In genomic region chr17:4913001-4913400, GRCm38 (mm10) we compare ENCODE assay signal across 27 mouse cellular contexts.
"Had no signal": no experiment of that assay in that cellular context is flagged by ENCODE, and none has a peak within 500 bp of the region (broad histone marks: within the 10 kb centered on the region; RNA-seq: fewer than 3 reads in every experiment).

No protein-coding gene starts in this region.

- ATAC-seq: forebrain, postnatal 0 days; hindbrain, postnatal 0 days; intestine, embryonic 15.5 days; liver, embryonic 12.5 days had no signal

- H3K27me3 ChIP-seq: heart, embryonic 13.5 days; heart, embryonic 15.5 days; hindbrain, embryonic 13.5 days; hindbrain, embryonic 15.5 days; intestine, embryonic 15.5 days; kidney, embryonic 15.5 days; limb, embryonic 13.5 days; limb, embryonic 15.5 days had no signal

- H3K9ac ChIP-seq: forebrain, postnatal 0 days; heart, embryonic 13.5 days; heart, embryonic 15.5 days; hindbrain, embryonic 13.5 days; hindbrain, embryonic 15.5 days; intestine, embryonic 15.5 days; kidney, embryonic 15.5 days; limb, embryonic 13.5 days; limb, embryonic 15.5 days; liver, embryonic 12.5 days; liver, embryonic 14.5 days had no signal

- H3K27ac ChIP-seq: heart, adult 2 months; heart, embryonic 13.5 days; heart, embryonic 15.5 days; hindbrain, embryonic 13.5 days; hindbrain, embryonic 15.5 days; hindbrain, postnatal 0 days; intestine, embryonic 15.5 days; kidney, embryonic 15.5 days; kidney, postnatal 0 days; limb, embryonic 13.5 days; limb, embryonic 15.5 days; liver, embryonic 12.5 days; liver, embryonic 14.5 days had no signal

- H3K36me3 ChIP-seq: heart, embryonic 13.5 days; heart, embryonic 15.5 days; hindbrain, embryonic 13.5 days; hindbrain, embryonic 15.5 days; intestine, embryonic 15.5 days; kidney, embryonic 15.5 days; limb, embryonic 13.5 days; limb, embryonic 15.5 days; liver, embryonic 12.5 days had no signal

- H3K4me2 ChIP-seq: heart, embryonic 11.5 days; heart, embryonic 13.5 days; heart, embryonic 15.5 days; hindbrain, embryonic 13.5 days; hindbrain, embryonic 15.5 days; intestine, embryonic 15.5 days; kidney, embryonic 15.5 days; limb, embryonic 13.5 days; limb, embryonic 15.5 days; liver, embryonic 12.5 days had no signal

- H3K9me3 ChIP-seq: heart, embryonic 13.5 days; heart, embryonic 15.5 days; hindbrain, embryonic 13.5 days; hindbrain, embryonic 15.5 days; intestine, embryonic 15.5 days; kidney, embryonic 15.5 days; limb, embryonic 13.5 days; limb, embryonic 15.5 days; liver, embryonic 12.5 days had no signal

- DNase-seq: forebrain, postnatal 0 days; gastrocnemius, postnatal 14 days; gastrocnemius, postnatal 36 days; heart, adult 2 months; heart, postnatal 14 days; heart, postnatal 36 days; kidney, adult 11 months; kidney, adult 2 months; kidney, adult 9 months; kidney, postnatal 14 days; kidney, postnatal 36 days; layer of hippocampus, adult 9-11 months; layer of hippocampus, postnatal 36 days; left cerebral cortex, postnatal 4 days had no signal

- H3K4me3 ChIP-seq: heart, adult 2 months; heart, embryonic 13.5 days; heart, embryonic 15.5 days; hindbrain, embryonic 13.5 days; hindbrain, embryonic 15.5 days; intestine, embryonic 15.5 days; kidney, embryonic 15.5 days; limb, embryonic 13.5 days; limb, embryonic 15.5 days; liver, embryonic 12.5 days had no signal

- H3K4me1 ChIP-seq: intestine, embryonic 15.5 days had no signal
